Comparison of ENCODE assay signal across 30 mouse cellular contexts in genomic region chr1:62510501-62510900, GRCm38 (mm10).
"Had no signal": no experiment of that assay in that cellular context is flagged by ENCODE, and none has a peak within 500 bp of the region (broad histone marks: within the 10 kb centered on the region; RNA-seq: fewer than 3 reads in every experiment).

No protein-coding gene starts in this region.

- H3K9ac ChIP-seq: limb, embryonic 12.5 days; limb, embryonic 13.5 days; limb, embryonic 15.5 days; liver, embryonic 12.5 days; liver, embryonic 13.5 days; liver, embryonic 14.5 days; liver, embryonic 15.5 days; liver, postnatal 0 days; lung, embryonic 14.5 days; lung, embryonic 15.5 days; midbrain, embryonic 12.5 days; midbrain, embryonic 13.5 days; midbrain, embryonic 15.5 days had no signal

- H3K9me3 ChIP-seq: limb, embryonic 10.5 days; limb, embryonic 12.5 days; limb, embryonic 13.5 days; limb, embryonic 15.5 days; liver, embryonic 12.5 days; liver, embryonic 13.5 days; liver, embryonic 15.5 days; lung, embryonic 15.5 days; megakaryocyte, embryonic 14.5 days; midbrain, embryonic 10.5 days; midbrain, embryonic 12.5 days; midbrain, embryonic 13.5 days; midbrain, embryonic 15.5 days had no signal

- H3K27ac ChIP-seq: left cerebral cortex, adult 2 months; limb, embryonic 10.5 days; limb, embryonic 12.5 days; limb, embryonic 13.5 days; limb, embryonic 15.5 days; liver, embryonic 12.5 days; liver, embryonic 13.5 days; liver, embryonic 14.5 days; liver, embryonic 15.5 days; lung, embryonic 15.5 days; macrophage; midbrain, embryonic 10.5 days; midbrain, embryonic 12.5 days; midbrain, embryonic 13.5 days; midbrain, embryonic 15.5 days had no signal

- H3K36me3 ChIP-seq: limb, embryonic 10.5 days; limb, embryonic 12.5 days; limb, embryonic 13.5 days; limb, embryonic 15.5 days; liver, embryonic 12.5 days; liver, embryonic 13.5 days; liver, embryonic 15.5 days; lung, embryonic 15.5 days; midbrain, embryonic 10.5 days; midbrain, embryonic 12.5 days; midbrain, embryonic 13.5 days; midbrain, embryonic 15.5 days had no signal

- H3K4me3 ChIP-seq: left cerebral cortex, adult 2 months; limb, embryonic 10.5 days; limb, embryonic 12.5 days; limb, embryonic 13.5 days; limb, embryonic 15.5 days; liver, embryonic 12.5 days; liver, embryonic 13.5 days; liver, embryonic 15.5 days; lung, embryonic 15.5 days; megakaryocyte, embryonic 14.5 days; midbrain, embryonic 10.5 days; midbrain, embryonic 12.5 days; midbrain, embryonic 13.5 days; midbrain, embryonic 15.5 days; myocyte had no signal

- H3K27me3 ChIP-seq: limb, embryonic 12.5 days; limb, embryonic 13.5 days; limb, embryonic 15.5 days; liver, embryonic 12.5 days; liver, embryonic 13.5 days; liver, embryonic 15.5 days; lung, embryonic 15.5 days; megakaryocyte, embryonic 14.5 days; midbrain, embryonic 12.5 days; midbrain, embryonic 13.5 days; midbrain, embryonic 15.5 days had no signal

- H3K4me2 ChIP-seq: limb, embryonic 12.5 days; limb, embryonic 13.5 days; limb, embryonic 15.5 days; liver, embryonic 12.5 days; liver, embryonic 13.5 days; liver, embryonic 15.5 days; lung, embryonic 14.5 days; lung, embryonic 15.5 days; midbrain, embryonic 11.5 days; midbrain, embryonic 12.5 days; midbrain, embryonic 13.5 days; midbrain, embryonic 15.5 days had no signal

- ATAC-seq: liver, embryonic 12.5 days; liver, postnatal 0 days; lung, postnatal 0 days; midbrain, embryonic 13.5 days; midbrain, embryonic 15.5 days; midbrain, embryonic 16.5 days had no signal

- H3K4me1 ChIP-seq: limb, embryonic 15.5 days; liver, embryonic 12.5 days; liver, embryonic 13.5 days; liver, embryonic 15.5 days; lung, embryonic 15.5 days; megakaryocyte, embryonic 14.5 days; midbrain, embryonic 12.5 days; midbrain, embryonic 13.5 days; midbrain, embryonic 15.5 days had no signal

- DNase-seq: left cerebral cortex, postnatal 4 days; liver; liver, embryonic 13.5 days; liver, postnatal 0 days; lung, adult 18-20 months; lung, adult 2 months; lung, embryonic 14.5 days; lung, postnatal 10 days; lung, postnatal 14 days; lung, postnatal 36 days; lung, postnatal 4 days had no signal
